Mouse (Mus musculus) cerebellum, adult 8-10 months (tissue): ENCODE data around the gene Lta.
A peak's percentile ranks its signal among the peaks of the same experiment; 100 is the strongest.

Source experiments
- DNase-seq: peaks from one replicate; pipeline ENCODE4 v3.0.0; 2022

Gene Lta

DNA sequence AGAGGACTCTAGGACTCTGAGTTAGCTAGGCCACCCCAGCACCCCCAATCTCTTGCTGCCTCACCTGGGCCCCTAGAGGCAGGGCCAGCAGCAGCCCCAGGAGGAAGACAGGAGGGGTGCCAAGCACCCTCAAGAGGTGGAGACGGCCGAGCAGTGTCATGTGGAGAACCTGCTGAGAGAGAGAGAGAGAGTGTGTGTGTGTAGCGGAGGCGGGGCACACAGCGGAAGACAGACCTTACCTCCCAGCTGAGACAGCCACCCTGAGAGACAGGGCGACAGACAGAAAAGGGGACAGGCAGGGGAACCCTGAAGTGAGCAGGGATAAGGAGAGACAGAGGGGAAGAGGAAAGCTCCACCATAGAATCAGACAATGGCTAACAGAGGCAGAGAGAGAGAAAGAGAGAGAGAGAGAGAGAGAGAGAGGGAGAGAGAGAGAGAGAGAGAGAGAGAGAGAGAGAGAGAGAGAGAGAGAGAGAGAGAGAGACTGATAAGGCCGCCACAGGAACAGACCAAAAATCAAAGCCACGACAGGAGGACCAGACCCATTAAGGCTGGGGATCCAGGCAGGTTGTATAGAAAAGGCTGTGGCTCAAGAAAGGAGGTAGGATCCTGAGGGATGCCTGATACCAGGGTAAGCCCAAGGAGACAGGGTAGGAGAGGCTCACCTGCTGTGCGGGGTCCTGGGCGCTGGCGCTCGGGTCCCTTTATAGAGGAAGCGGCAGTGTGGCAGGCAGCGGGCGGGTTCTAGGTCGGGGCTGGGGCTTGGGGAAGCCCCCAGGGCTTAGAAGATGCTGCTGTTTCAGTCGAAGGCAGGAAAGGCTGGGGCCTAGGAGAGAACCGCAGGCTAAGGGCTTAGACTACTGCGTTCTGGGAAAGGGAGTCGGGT lies at the start of gene Lta:
TSS of gene Lta (minus strand) at position 858 of the 886 bp plus-strand sequence.
- no peak for DNase-seq

DNA sequence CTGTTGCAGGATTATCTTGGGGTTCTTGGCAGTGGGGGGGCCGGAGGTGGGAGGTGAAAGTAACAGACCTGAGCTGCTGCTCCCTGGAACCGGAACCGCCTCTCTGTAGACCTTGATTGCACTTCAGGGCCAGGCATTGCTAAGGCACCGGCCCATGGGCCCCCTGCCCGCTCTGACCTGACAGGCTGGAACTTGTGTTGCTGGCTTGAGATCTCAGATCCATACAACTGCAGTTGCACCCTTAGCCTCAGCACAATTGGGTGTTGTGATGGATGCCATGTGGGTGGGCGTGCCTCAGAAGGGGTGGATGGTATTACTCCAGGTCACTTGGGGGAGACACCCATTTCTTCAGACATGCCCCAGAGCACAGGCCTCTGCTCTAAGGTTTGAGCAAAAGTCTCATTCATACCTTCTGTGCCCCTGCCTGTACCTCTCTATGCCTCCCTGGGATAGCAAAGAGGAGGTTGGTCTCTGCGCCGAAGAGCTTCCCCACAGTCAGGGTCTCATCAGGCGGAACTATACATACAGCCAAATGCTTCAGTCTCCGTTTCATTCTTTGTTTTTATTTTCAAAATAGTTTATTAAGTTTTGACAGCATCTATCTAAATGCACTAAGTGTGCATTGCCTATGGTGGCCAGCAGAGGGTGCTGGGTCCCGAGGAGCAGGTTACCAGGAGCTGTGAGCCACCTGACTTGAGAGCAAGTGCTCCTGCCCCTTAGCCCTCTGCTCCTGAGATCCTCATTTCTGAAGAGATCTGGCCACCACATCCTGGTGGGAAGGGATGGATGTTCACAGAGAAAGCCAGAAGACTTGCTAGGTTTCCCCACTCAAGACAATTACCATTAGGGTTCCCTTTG lies 49.3 kb upstream of the Lta start:
- DNase-seq, result peak; percentile 43

GRCm38 (mm10) chr17:35253293-35254093 lies 48.3 kb upstream of the Lta start:
- DNase-seq, result peak; percentile 7

- peak; percentile 12 for DNase-seq
Measured at GRCm38 (mm10) chr17:35252619-35253292, 47.6 kb upstream of the Lta start.

GRCm38 (mm10) chr17:35251981-35252380 lies 46.8 kb upstream of the Lta start:
- peak; percentile 5 for DNase-seq

GRCm38 (mm10) chr17:35251162-35251719 lies 46.1 kb upstream of the Lta start:
- no peak for DNase-seq

GRCm38 (mm10) chr17:35250348-35251120 lies 45.4 kb upstream of the Lta start:
- DNase-seq, result no peak

GRCm38 (mm10) chr17:35249451-35250197 lies 44.5 kb upstream of the Lta start:
- no peak for DNase-seq

- no peak for DNase-seq
Measured at GRCm38 (mm10) chr17:35248986-35249385, 43.8 kb upstream of the Lta start.

DNA sequence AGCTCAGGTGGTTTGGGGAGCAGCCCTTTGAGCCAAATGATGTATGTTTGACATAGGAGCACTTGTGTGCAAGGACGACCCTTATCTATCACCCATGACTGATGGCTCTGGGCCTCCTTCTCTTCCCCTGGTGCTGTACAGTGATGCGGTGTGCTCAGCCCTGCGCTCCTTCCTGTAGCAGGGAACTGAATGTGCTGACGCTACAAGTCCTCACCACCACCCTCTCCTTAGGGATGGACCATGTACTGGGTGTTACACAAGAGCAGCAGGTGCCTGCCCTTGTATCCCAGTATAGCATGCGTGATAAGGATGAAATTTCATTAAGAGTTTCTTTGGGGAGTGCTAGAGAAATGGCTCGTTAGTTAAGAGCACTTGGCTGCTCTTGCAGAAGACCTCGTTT lies 42.0 kb upstream of the Lta start:
- DNase-seq, result no peak

- no peak for DNase-seq
Measured at GRCm38 (mm10) chr17:35245731-35246623, 40.8 kb upstream of the Lta start.

DNA sequence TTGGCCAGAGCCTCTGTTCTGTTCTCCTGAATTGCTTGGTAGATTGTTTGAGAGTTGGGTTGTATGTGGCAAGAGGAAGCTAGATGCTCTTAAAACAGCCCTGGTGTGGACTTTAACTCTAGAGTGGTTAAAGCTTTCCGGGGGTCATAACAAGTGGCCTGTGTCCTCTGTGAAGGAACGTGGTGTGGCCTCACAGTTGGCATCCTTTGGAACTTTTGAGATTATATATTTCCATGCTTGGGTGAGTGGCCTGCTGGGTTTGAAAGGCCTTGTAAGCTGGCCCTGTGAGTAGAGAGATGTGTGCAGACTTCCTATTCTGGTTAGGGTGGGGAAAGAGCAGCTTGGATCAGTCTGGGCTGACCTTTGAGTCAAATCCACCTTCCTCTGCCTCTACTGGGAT lies 39.8 kb upstream of the Lta start:
- no peak for DNase-seq

- peak; percentile 56 for DNase-seq
Measured at GRCm38 (mm10) chr17:35243086-35243485, 37.9 kb upstream of the Lta start.

GRCm38 (mm10) chr17:35242015-35242941 lies 37.1 kb upstream of the Lta start:
- no peak for DNase-seq

DNA sequence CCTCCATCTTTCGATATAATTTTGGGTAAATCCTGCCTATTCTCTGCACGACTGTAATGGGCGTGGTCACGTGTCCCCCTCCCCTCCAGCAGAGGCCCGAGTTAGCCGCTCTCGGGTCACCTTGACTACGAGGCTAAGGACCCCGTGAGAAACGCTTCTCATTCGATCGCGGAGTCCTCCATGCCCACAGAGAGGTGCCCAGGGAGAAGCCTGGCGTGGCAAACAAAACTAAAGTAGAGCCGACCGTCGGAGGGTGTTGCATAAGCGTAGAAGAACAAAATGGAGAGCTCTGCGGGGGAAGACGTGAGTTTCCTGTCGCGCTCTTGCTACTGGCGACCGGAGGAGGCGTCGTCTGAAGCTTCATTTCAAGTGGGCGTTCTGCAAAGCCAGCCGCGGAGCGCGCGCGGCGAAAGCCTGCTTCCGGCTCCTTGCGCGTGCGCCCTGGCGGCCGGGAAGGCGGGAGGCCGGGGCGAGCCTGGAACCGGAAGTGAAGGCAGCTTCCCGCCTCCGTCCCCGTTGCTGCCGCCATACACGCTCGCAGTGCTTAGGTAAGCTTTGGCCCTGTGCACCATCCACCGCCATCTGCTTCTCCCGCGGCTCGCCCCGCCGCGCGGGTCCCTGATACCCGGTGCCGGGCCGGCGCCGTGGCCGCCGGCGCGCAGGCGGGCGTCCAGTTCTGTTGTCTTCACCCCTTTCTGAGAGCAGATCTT lies 36.3 kb upstream of the Lta start, which contains the start of gene Ddx39b:
TSS of gene Ddx39b (plus strand) at position 442 of the 710 bp plus-strand sequence.
- peak; percentile 95 for DNase-seq

GRCm38 (mm10) chr17:35240384-35241304 lies 35.5 kb upstream of the Lta start:
- DNase-seq, result peak; percentile 54
